Mouse (Mus musculus) T-cell, adult 2 months (primary cell): Measurements from ENCODE around the gene Ropn1.
"Not testable (repeated sequence)": the region's sequence is repeated elsewhere in the genome, so short reads cannot be mapped to it uniquely, and the experiment has no call there.

ENCODE experiments used
- DNase-seq: peaks from one replicate; pipeline ENCODE4 v3.0.0; 2022; ENCODE audit warnings: low spot score

Ropn1 gene

GRCm38 (mm10) chr16:34649621-34650020, at the start of gene Ropn1:
Gene Ropn1 (plus strand): TSS chr16:34649921.
- DNase-seq: no peak

DNA sequence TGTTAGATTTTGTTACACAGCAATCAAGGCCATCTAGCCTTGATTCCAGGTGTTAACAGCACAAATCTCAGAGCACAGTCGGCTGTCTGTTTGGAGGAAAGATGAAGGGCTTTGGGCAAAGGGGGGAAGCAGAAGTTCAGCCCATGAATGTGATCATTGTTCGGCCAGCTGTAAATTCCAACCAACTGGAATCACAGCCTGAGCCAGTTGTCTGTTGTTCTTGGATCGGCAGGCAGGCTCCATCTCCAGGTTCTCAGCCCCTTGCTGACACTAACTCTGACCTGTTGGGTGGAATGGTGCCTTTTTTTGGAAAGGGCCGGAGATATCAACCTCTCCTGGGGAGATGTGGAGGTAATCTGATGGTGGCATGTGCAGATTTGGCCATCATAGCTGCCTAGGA, 47.8 kb upstream of the Ropn1 start:
- DNase-seq: no peak

- no peak for DNase-seq
These were observed 46.6 kb upstream of the Ropn1 start for GRCm38 (mm10) chr16:34603076-34603475.

- DNase-seq: no peak
These were observed 45.9 kb upstream of the Ropn1 start for GRCm38 (mm10) chr16:34603854-34604253.

DNA sequence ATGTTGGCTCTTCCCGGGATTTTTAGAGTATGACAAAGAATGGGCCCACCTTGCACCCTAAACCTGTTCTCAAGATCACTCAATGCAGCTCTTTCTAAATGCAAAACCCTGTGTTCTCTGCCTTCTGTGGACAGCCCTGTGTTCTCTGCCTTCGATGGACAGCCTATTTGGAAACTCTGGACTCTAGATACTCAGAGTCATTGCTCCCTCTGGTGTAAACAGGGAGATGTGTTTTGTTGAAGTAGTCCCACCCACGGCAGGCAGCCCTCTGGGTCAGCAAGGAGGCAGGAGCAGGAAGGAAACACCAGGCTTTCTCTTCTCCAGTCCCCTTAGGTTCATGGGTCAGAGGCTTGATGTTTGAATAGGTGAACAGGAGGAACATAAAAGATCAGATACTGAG, 44.0 kb upstream of the Ropn1 start:
- no peak for DNase-seq

GRCm38 (mm10) chr16:34610137-34610536, 39.6 kb upstream of the Ropn1 start:
- DNase-seq: no peak

DNA sequence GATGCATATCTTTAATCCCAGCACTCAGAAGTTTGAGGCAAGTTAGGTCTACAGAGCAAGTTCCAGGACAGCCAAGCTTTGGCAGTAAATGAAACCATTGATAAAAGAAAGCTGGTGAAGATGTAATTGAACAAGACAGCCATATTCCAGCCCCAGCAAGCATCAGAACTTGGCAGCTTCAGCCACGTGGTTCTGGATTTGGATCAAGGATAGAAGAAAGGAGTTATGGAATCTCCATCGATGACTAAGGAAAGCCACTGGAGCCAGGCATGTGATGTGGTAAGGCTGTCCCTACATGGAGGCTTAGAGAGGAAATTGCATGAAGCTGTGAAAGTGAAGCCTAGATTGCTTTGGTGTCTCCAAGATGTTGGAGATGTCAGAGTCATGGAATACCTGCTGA, 35.7 kb upstream of the Ropn1 start:
- no peak for DNase-seq

DNA sequence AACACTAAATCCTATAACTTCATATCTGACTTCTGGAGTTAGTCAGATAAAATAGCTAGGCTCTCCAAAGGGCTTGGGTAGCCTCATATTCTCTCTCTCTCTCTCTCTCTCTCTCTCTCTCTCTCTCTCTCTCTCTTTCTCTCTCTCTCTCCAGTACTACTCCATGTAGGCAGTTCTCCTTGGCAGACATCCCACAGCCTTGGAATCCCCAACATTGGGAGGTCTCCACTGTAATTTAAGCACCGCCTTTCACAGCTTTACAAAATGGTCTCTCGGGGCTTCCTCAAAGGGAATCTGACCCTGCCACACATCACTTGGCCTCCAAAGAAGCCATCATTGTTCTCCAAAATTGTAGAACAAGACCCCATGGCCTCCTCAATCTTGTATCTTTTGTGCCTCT, 22.1 kb upstream of the Ropn1 start:
- no peak for DNase-seq

GRCm38 (mm10) chr16:34628397-34628796, 21.3 kb upstream of the Ropn1 start:
- no peak for DNase-seq

GRCm38 (mm10) chr16:34635557-34635956, 14.2 kb upstream of the Ropn1 start:
- no peak for DNase-seq

DNA sequence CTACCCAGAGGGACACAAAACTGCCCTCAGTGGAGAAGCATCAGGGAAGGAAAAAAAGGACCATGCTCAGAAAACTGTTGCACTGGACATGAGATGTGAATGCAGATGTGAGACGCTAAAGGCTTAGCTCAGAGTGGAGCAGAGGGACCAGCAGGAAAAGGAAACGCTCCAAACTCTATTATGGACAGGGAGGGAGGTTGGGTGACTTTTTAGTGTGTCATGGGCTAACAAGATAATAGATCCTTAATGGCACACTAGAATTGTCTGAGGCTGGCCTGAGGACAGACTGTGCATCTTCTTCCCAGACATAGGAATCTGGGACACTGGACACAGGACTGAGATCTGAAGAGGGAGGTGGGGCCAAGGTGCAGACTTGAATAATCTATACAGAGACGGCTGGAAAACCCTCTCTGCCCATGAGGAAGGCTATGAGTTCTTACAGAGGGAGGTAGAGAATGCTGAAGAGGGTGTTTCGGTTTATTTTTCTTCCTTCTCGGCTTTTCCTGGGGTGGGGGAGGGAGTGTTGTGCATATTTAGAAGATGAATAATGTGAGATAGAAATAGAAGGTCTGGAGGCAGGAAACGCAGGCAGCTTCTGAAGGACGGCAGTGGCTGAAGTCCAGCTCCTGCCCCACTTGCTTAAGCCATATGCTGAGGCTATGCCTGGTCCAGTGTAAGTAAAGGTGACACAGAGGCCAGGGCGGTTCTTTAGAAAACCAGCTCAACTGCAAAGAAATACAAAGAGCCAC, 6.0 kb upstream of the Ropn1 start:
- DNase-seq: no peak

GRCm38 (mm10) chr16:34653023-34653422, 3.3 kb downstream of the Ropn1 start:
- no peak for DNase-seq

DNA sequence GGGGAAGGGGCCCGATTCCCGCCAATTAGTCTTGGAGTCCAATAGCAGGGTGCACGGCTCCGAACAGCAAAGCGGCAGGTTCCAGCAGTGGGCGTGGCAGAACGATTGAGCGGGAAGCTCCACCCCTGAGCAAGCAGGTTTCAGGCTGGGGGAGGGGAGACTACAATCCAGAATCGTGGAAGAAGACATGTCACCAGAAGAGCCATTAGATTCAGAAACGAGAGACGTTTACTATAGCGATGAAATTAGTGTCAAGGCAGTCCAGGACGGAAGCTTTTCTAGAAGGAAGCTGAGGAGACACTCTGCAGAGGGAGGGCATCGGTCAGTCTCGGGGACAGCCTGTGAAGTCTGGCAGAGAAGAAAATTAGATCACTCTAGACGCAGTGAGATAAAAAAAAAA, 7.8 kb downstream of the Ropn1 start:
- DNase-seq: not testable (repeated sequence)

GRCm38 (mm10) chr16:34657983-34658382, 8.3 kb downstream of the Ropn1 start:
- no peak for DNase-seq

GRCm38 (mm10) chr16:34658388-34658787, 8.7 kb downstream of the Ropn1 start:
- DNase-seq: no peak

DNA sequence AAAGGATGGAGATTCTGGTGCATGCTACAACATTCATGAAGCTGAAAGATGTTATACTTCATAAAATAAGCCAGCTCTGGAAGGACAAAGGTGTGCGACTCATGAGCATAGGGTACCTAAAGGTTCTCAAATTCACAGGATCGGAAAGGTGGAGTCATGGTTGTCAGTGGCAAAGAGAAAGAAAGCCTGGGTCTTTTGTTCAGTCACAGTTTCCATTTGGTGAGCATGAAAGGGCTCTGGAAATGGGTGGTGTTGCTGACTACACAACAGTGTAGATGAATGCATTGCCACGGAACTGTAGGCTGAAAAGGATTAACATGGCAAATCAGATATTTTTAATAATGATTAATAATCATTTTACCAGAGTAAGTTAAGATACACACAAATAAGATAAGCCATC, 14.8 kb downstream of the Ropn1 start:
- no peak for DNase-seq

- peak; percentile 70 for DNase-seq
These were observed 17.5 kb downstream of the Ropn1 start for GRCm38 (mm10) chr16:34667031-34667726.

DNA sequence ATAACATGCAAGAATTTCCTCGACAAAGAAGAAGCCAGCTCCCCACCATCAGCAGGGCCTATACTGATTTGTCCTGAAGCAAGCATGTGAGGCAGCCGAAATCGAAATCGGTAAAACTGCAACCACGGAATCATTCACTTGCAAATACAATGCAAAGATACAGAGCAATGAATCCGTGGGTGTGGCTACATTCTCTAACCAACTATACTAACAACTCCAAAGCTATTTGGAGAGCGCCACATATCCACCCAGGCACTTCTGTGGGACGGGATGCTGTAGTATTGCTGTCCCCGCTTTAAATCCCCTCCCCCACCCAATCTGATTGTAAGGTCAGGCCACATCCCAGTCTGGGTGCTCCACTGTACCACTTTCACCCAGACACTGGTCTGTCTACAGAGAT, 18.6 kb downstream of the Ropn1 start:
- no peak for DNase-seq

DNA sequence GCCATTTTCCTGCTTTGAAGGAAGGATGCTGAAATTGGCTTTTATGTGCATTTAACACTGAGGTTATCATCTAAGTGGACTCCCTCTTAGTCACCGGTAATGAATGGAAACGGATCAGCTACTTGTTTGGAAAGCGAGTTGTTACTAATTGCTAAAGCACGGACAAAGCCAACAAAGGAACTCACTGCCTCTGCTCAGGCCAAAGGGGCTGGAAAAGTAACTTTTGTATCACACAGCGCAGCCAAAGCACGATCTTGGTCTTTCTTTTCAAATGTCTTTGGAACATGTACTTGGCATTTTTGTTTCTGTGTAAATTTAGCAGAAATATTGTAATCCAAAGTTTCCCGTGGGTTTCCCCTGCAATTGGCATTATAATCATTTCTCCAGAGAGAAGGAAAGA, 22.2 kb downstream of the Ropn1 start:
- no peak for DNase-seq

DNA sequence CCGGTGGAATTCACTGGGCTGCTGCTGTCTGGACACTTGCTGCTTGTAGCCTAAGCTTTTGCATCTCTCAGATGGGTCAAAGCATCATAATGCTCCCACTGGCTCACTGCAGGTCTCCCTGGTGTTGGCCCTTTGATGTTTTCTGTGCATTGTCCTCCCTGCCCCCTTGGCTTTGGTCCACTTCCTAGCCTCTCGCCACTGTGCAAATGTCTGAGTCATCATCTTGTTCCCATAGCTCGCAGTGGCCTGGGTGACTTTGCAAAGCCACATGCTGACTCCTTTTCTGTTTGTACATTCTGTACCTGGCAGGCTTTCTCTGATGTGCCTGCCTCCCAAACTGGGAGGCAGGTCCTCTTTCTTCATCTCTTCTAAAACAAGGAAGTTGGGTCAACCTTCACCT, 23.1 kb downstream of the Ropn1 start:
- DNase-seq: no peak

- DNase-seq: no peak
These were observed 24.6 kb downstream of the Ropn1 start for GRCm38 (mm10) chr16:34674365-34674764.

- DNase-seq: no peak
These were observed 32.1 kb downstream of the Ropn1 start for GRCm38 (mm10) chr16:34681823-34682222.

- DNase-seq: no peak
These were observed 40.2 kb downstream of the Ropn1 start for GRCm38 (mm10) chr16:34689879-34690278.
